Mouse (Mus musculus) MEL (cell line): Measurements from ENCODE around the gene Tmem201. TPM values are rescaled to one million over a fixed set of nuclear protein-coding genes. Genes with fewer than 3 reads are reported as not detected.

Source experiments
- DNase-seq: peaks from one replicate; pipeline ENCODE4 v3.0.0; 2011; ENCODE audit warnings: low read depth, low spot score
- H3K27ac ChIP-seq: 2 replicates; pipeline ENCODE4 v1.5.1; 2012; ENCODE audit warnings: low read depth, mild to moderate bottlenecking, control low read depth, low read length, moderate library complexity; ENCODE audit not compliant: control insufficient read depth
- H3K27me3 ChIP-seq, 2 experiments: fragments of 150-350 bp in 1 of 2; sonication (generic) in 1 of 2; 2 replicates each; pipeline ENCODE4 v1.6.1; 2012; ENCODE audit warnings: low read length in 2 of 2, mild to moderate bottlenecking in 2 of 2, improper control_type of control experiment in 1 of 2, moderate library complexity in 1 of 2; ENCODE audit not compliant: insufficient read depth in 2 of 2, control insufficient read depth in 1 of 2
- H3K36me3 ChIP-seq, 2 experiments: 2 replicates each; pipeline ENCODE4 v1.6.1; 2012 to 2014; ENCODE audit warnings: low read length in 2 of 2, improper control_type of control experiment in 1 of 2, inconsistent platforms in 1 of 2, mild to moderate bottlenecking in 1 of 2; ENCODE audit not compliant: insufficient read depth in 2 of 2, control insufficient read depth in 1 of 2
- H3K4me1 ChIP-seq, 2 experiments: fragments of 150-350 bp in 1 of 2; sonication (generic) in 1 of 2; 2 replicates each; pipeline ENCODE4 v1.6.1; 2012; ENCODE audit warnings: low read length in 2 of 2, improper control_type of control experiment in 1 of 2, mild to moderate bottlenecking in 1 of 2; ENCODE audit not compliant: insufficient read depth in 2 of 2, control insufficient read depth in 1 of 2
- H3K4me3 ChIP-seq, 2 experiments: fragments of 150-350 bp in 1 of 2; sonication (generic) in 1 of 2; 2 replicates each; pipeline ENCODE4 v1.5.1; 2012; ENCODE audit warnings: low read depth in 2 of 2, low read length in 2 of 2, mild to moderate bottlenecking in 2 of 2, moderate library complexity in 2 of 2, control low read depth in 1 of 2, improper control_type of control experiment in 1 of 2; ENCODE audit not compliant: control insufficient read depth in 1 of 2, insufficient read depth in 1 of 2
- H3K79me2 ChIP-seq: 2 replicates; pipeline ENCODE4 v1.6.1; 2012; ENCODE audit warnings: mild to moderate bottlenecking, low read length, moderate library complexity; ENCODE audit not compliant: control insufficient read depth, poor library complexity, insufficient read depth
- H3K9ac ChIP-seq: 2 replicates; pipeline ENCODE4 v1.6.1; 2012; ENCODE audit warnings: low read depth, mild to moderate bottlenecking, control low read depth, low read length, moderate library complexity; ENCODE audit not compliant: control insufficient read depth, poor library complexity, severe bottlenecking
- H3K9me3 ChIP-seq: fragments of 150-350 bp; sonication (generic); replicated peaks from 2 replicates; pipeline ENCODE4 v1.6.1; 2012; ENCODE audit warnings: mild to moderate bottlenecking, low read length, improper control_type of control experiment, moderate library complexity; ENCODE audit not compliant: insufficient read depth
- BHLHE40 ChIP-seq: IDR thresholded peaks from 2 replicates; pipeline ENCODE4 v1.6.1; 2012; ENCODE audit warnings: low read depth, mild to moderate bottlenecking, inconsistent platforms, low read length, improper control_type of control experiment, borderline replicate concordance
- CHD1 ChIP-seq: IDR thresholded peaks from 2 replicates; pipeline ENCODE4 v1.6.1; 2012; ENCODE audit warnings: low read depth, mild to moderate bottlenecking, inconsistent platforms, low read length, improper control_type of control experiment
- CHD2 ChIP-seq: IDR thresholded peaks from 2 replicates; pipeline ENCODE4 v1.6.1; 2011; ENCODE audit warnings: low read length, improper control_type of control experiment
- ELF1 ChIP-seq: IDR thresholded peaks from 2 replicates; pipeline ENCODE4 v1.6.1; 2014; ENCODE audit warnings: low read depth, mild to moderate bottlenecking, inconsistent platforms, low read length, improper control_type of control experiment, moderate library complexity
- GABPA ChIP-seq: IDR thresholded peaks from 2 replicates; pipeline ENCODE4 v1.6.1; 2012; ENCODE audit warnings: low read depth, mild to moderate bottlenecking, inconsistent platforms, low read length, improper control_type of control experiment, moderate library complexity
- HCFC1 ChIP-seq: IDR thresholded peaks from 2 replicates; pipeline ENCODE4 v1.6.1; 2012; ENCODE audit warnings: low read depth, mild to moderate bottlenecking, inconsistent platforms, low read length, improper control_type of control experiment, moderate library complexity
- JUND ChIP-seq: IDR thresholded peaks from 2 replicates; pipeline ENCODE4 v1.6.1; 2011; ENCODE audit warnings: low read depth, mild to moderate bottlenecking, improper control_type of control experiment, low read length
- MAFK ChIP-seq: IDR thresholded peaks from 2 replicates; pipeline ENCODE4 v1.6.1; 2011; ENCODE audit warnings: low read depth, mild to moderate bottlenecking, low read length, improper control_type of control experiment, borderline replicate concordance
- MAX ChIP-seq: IDR thresholded peaks from 2 replicates; pipeline ENCODE4 v1.6.1; 2011; ENCODE audit warnings: low read length, improper control_type of control experiment
- MEF2A ChIP-seq: IDR thresholded peaks from 2 replicates; pipeline ENCODE4 v1.6.1; 2014; ENCODE audit warnings: low read depth, mild to moderate bottlenecking, inconsistent platforms, low read length, improper control_type of control experiment; ENCODE audit not compliant: poor library complexity, insufficient replicate concordance, severe bottlenecking; ENCODE audit errors: extremely low read depth
- MXI1 ChIP-seq: IDR thresholded peaks from 2 replicates; pipeline ENCODE4 v1.6.1; 2011; ENCODE audit warnings: mild to moderate bottlenecking, low read depth, low read length, improper control_type of control experiment
- MYB ChIP-seq: IDR thresholded peaks from 2 replicates; pipeline ENCODE4 v1.6.1; 2011; ENCODE audit warnings: mild to moderate bottlenecking, low read depth, low read length, improper control_type of control experiment
- NELFE ChIP-seq: IDR thresholded peaks from 2 replicates; pipeline ENCODE4 v1.6.1; 2011; ENCODE audit warnings: low read depth, low read length, improper control_type of control experiment
- NRF1 ChIP-seq: IDR thresholded peaks from 2 replicates; pipeline ENCODE4 v1.6.1; 2014; ENCODE audit warnings: low read depth, mild to moderate bottlenecking, inconsistent platforms, low read length, improper control_type of control experiment, moderate library complexity; ENCODE audit not compliant: poor library complexity, insufficient read depth, severe bottlenecking
- POLR2AphosphoS5 ChIP-seq: IDR thresholded peaks from 2 replicates; pipeline ENCODE4 v1.6.1; 2012; ENCODE audit warnings: low read depth, borderline replicate concordance, mild to moderate bottlenecking, inconsistent platforms, low read length, moderate library complexity, mixed read lengths
- RAD21 ChIP-seq: IDR thresholded peaks from 2 replicates; pipeline ENCODE4 v1.6.1; 2011; ENCODE audit warnings: mild to moderate bottlenecking, low read depth, low read length, improper control_type of control experiment
- RCOR1 ChIP-seq: IDR thresholded peaks from 2 replicates; pipeline ENCODE4 v1.6.1; 2012; ENCODE audit warnings: low read depth, mild to moderate bottlenecking, inconsistent platforms, low read length, improper control_type of control experiment
- SIN3A ChIP-seq: IDR thresholded peaks from 2 replicates; pipeline ENCODE4 v1.6.1; 2012; ENCODE audit warnings: low read length, improper control_type of control experiment, inconsistent platforms
- UBTF ChIP-seq: IDR thresholded peaks from 2 replicates; pipeline ENCODE4 v1.6.1; 2012; ENCODE audit warnings: low read depth, mild to moderate bottlenecking, inconsistent platforms, low read length, improper control_type of control experiment, moderate library complexity, borderline replicate concordance; ENCODE audit not compliant: insufficient read depth
- USF1 ChIP-seq: IDR thresholded peaks from 2 replicates; pipeline ENCODE4 v1.6.1; 2014; ENCODE audit warnings: low read depth, mild to moderate bottlenecking, inconsistent platforms, low read length, improper control_type of control experiment, moderate library complexity
- ZC3H11A ChIP-seq: IDR thresholded peaks from 2 replicates; pipeline ENCODE4 v1.6.1; 2012; ENCODE audit warnings: low read depth, mild to moderate bottlenecking, inconsistent platforms, low read length, improper control_type of control experiment
- ZKSCAN1 ChIP-seq: IDR thresholded peaks from 2 replicates; pipeline ENCODE4 v1.6.1; 2012; ENCODE audit warnings: low read depth, mild to moderate bottlenecking, inconsistent platforms, low read length, improper control_type of control experiment, moderate library complexity
- polyA plus RNA-seq, 2 experiments: library from polyadenylated mRNA; stranded (reverse) in 1 of 2; unstranded in 1 of 2; fragments of >175 nt in 1 of 2; fragments of >200 nt in 1 of 2; gene quantifications; 2 replicates each; pipeline versions ENCODE4 v1.2.1 to v1.2.4; 2012; ENCODE audit warnings: low replicate concordance in 2 of 2, low read depth in 1 of 2; ENCODE audit not compliant: insufficient read length in 2 of 2, insufficient read depth in 1 of 2, missing spikeins in 1 of 2
- total RNA-seq: library from RNA; depleted of rRNA; stranded (reverse); fragments of 300-350 nt; gene quantifications from 2 replicates; pipeline ENCODE4 v1.2.3, GENCODE M21; 2012

Tmem201 gene
- total and polyA plus RNA-seq, 3 experiments = 31.5 to 60.6 TPM; not detected in 1

- H3K4me1 ChIP-seq = peaks cover 25 to 47% of the 10 kb centered on the region in 2 experiments
- DNase-seq = no peak
- H3K27me3 ChIP-seq = no peaks in the 10 kb centered on the region
- peak overlapping the region; percentile 41; the same call in 1 of the 2 replicates for H3K27ac ChIP-seq
- no peaks in the 10 kb centered on the region for H3K9me3 ChIP-seq
- H3K79me2 ChIP-seq = peaks cover 49% of the 10 kb centered on the region
- no peak overlapping the region for H3K9ac ChIP-seq
- TF ChIP-seq MXI1 (0 out of 2 replicates have a peak, but pooled peaks have one; percentile 19), UBTF (no peak), MAFK (no peak), POLR2AphosphoS5 (no peak), MAX (no peak), MYB (no peak), MEF2A (no peak)
- H3K4me3 ChIP-seq = no peak overlapping the region
- H3K36me3 ChIP-seq = peaks cover 0 to 48% of the 10 kb centered on the region in 2 experiments; a peak in 3 of 4 replicates
Observed at GRCm38 (mm10) chr4:149775760-149776362, 38.0 kb upstream of the Tmem201 start.

GRCm38 (mm10) chr4:149775330-149775729 lies 37.5 kb upstream of the Tmem201 start:
- H3K79me2 ChIP-seq = peaks cover 52% of the 10 kb centered on the region
- H3K9ac ChIP-seq = no peak overlapping the region
- H3K36me3 ChIP-seq = peaks cover 0 to 48% of the 10 kb centered on the region in 2 experiments; a peak in 3 of 4 replicates
- no peak overlapping the region for H3K4me3 ChIP-seq
- no peak overlapping the region for H3K27ac ChIP-seq
- no peaks in the 10 kb centered on the region for H3K27me3 ChIP-seq
- H3K9me3 ChIP-seq = no peaks in the 10 kb centered on the region
- peaks cover 24 to 47% of the 10 kb centered on the region in 2 experiments for H3K4me1 ChIP-seq
- no peak for TF ChIP-seq CHD2
- TF ChIP-seq USF1 = peak; percentile 17; the same call in 1 of the 2 replicates
- DNase-seq = no peak

DNA sequence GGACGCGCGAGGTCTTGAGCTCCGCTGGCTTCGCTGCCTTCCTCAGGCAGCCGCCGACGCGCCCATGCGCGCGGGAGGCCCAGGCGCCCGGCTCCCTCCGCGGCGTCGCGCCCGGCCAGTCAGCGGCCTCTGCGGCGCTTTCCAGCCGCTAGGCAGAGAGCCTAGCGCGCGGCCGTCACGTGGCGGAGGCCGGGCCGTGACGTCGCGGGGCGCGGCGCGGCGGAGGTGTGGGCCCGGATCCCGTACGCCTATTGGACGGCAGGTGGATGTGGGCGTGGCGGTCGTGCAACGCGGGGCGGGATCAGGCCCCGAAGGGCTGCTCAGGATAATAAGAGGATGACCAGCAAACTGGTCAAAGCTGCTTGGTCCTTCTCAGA lies 36.2 kb upstream of the Tmem201 start, which contains the start of gene Slc25a33:
Gene Slc25a33, minus strand, starts transcription at position 184 of the 377 bp plus-strand sequence.
- Histone ChIP-seq H3K9me3 (no peaks in the 10 kb centered on the region), H3K79me2 (peaks cover 50% of the 10 kb centered on the region), H3K4me3 (peak within 1 kb of the TSS; percentile 85 to 94), H3K27ac (peak within 1 kb of the TSS; percentile 56), H3K27me3 (no peaks in the 10 kb centered on the region), H3K9ac (peak within 1 kb of the TSS; percentile 86), H3K4me1 (peaks cover 21 to 36% of the 10 kb centered on the region in 2 experiments), H3K36me3 (peaks cover 3 to 43% of the 10 kb centered on the region in 2 experiments; a peak in 3 of 4 replicates)
- peak; percentile 93 for DNase-seq
- TF ChIP-seq GABPA (no peak), HCFC1 (no peak; the same call in 1 of the 2 replicates), RAD21 (no peak), UBTF (0 out of 2 replicates have a peak, but pooled peaks have one; percentile 87), ZKSCAN1 (no peak), RCOR1 (no peak), NELFE (peak; percentile 88), SIN3A (peak; percentile 92), MXI1 (peak; percentile 97), CHD1 (no peak), NRF1 (peak; percentile 60), USF1 (peak; percentile 97), POLR2AphosphoS5 (no peak), CHD2 (no peak), MAX (peak; percentile 94), MAFK (no peak), ELF1 (peak; percentile 35; the same call in 1 of the 2 replicates), ZC3H11A (no peak), BHLHE40 (peak; percentile 93), JUND (no peak)
